Mouse (Mus musculus) heart, embryonic 16.5 days (tissue): ENCODE results near the gene Epb41l2. TPM values are rescaled to one million over a fixed set of nuclear protein-coding genes. Genes with fewer than 3 reads are reported as not detected.

Source experiments
- ATAC-seq: fragments of 200-750 bp; cut with Nextera tagmentation; replicated peaks from 2 replicates; pipeline ENCODE4 v1.8.0; 2017; ENCODE audit warnings: moderate number of reproducible peaks; ENCODE audit not compliant: insufficient read depth, low FRiP score; ENCODE audit errors: extremely low read depth
- H3K27ac ChIP-seq: fragments of 300-500 bp; sonication (generic); 2 replicates; pipeline ENCODE4 v1.5.1; 2014; ENCODE audit warnings: mild to moderate bottlenecking, low read length, control low read depth, moderate library complexity
- H3K27me3 ChIP-seq: fragments of 300-500 bp; sonication (generic); 2 replicates; pipeline ENCODE4 v1.6.1; 2014; ENCODE audit warnings: low read length, mixed read lengths; ENCODE audit not compliant: control insufficient read depth, insufficient read depth
- H3K36me3 ChIP-seq: fragments of 300-500 bp; sonication (generic); 2 replicates; pipeline ENCODE4 v1.6.1; 2014; ENCODE audit not compliant: control insufficient read depth, insufficient read depth
- H3K4me1 ChIP-seq: fragments of 300-500 bp; sonication (generic); 2 replicates; pipeline ENCODE4 v1.6.1; 2014; ENCODE audit warnings: low read length, mixed read lengths; ENCODE audit not compliant: control insufficient read depth, insufficient read depth
- H3K4me2 ChIP-seq: fragments of 300-500 bp; sonication (generic); 2 replicates; pipeline ENCODE4 v1.6.1; 2014; ENCODE audit warnings: low read depth, mild to moderate bottlenecking, control low read depth, low read length
- H3K4me3 ChIP-seq: fragments of 300-500 bp; sonication (generic); 2 replicates; pipeline ENCODE4 v1.5.1; 2014; ENCODE audit warnings: mild to moderate bottlenecking, control low read depth, low read length
- H3K9ac ChIP-seq: fragments of 300-500 bp; sonication (generic); 2 replicates; pipeline ENCODE4 v1.6.1; 2014; ENCODE audit warnings: low read length, control low read depth
- H3K9me3 ChIP-seq: fragments of 300-500 bp; sonication (generic); replicated peaks from 2 replicates; pipeline ENCODE4 v1.6.1; 2016; ENCODE audit warnings: low read length; ENCODE audit not compliant: control insufficient read depth
- WGBS: fragments of 180-500 bp; shearing (Covaris S2); extraction: QIAGEN DNeasy Blood & Tissue Kit; methylation state at CpG from one replicate; pipeline ENCODE4 v1.1.7; 2014; 5-methylcytosine and 5-hydroxymethylcytosine counted together
- polyA plus RNA-seq: library from polyadenylated mRNA; unstranded; fragments of >200 nt; fragmentation: Nextera tagmentation; extraction: Ambion mirVana; gene quantifications from 2 replicates; pipeline ENCODE4 v1.2.1, GENCODE M21; 2015

Gene Epb41l2
- polyA plus RNA-seq, 1 experiment from 2014 or later: 49.8 TPM

GRCm38 (mm10) chr10:25387268-25387667 is 27.7 kb downstream of the Epb41l2 start:
- WGBS: 33% methylated on average over 4 of the region's 4 CpGs
- ATAC-seq: no peak; the same call in 1 of the 2 replicates
- peaks cover 32% of the 10 kb centered on the region for H3K4me1 ChIP-seq

GRCm38 (mm10) chr10:25392786-25393185 is 33.2 kb downstream of the Epb41l2 start:
- Histone ChIP-seq H3K4me3 (no peak overlapping the region), H3K27me3 (no peaks in the 10 kb centered on the region), H3K4me1 (peaks cover 23% of the 10 kb centered on the region), H3K9me3 (no peaks in the 10 kb centered on the region), H3K36me3 (no peaks in the 10 kb centered on the region), H3K9ac (no peak overlapping the region), H3K27ac (no peak overlapping the region), H3K4me2 (no peak overlapping the region)
- 77% methylated on average over 7 of the region's 7 CpGs for WGBS
- no peak for ATAC-seq

More at GRCm38 (mm10) chr10:25387268-25387667, 27.7 kb downstream of the Epb41l2 start:
- no peak overlapping the region for H3K4me3 ChIP-seq
- H3K27ac ChIP-seq: 0 out of 2 replicates have a peak overlapping the region, but pooled peaks have one; percentile 11
- no peaks in the 10 kb centered on the region for H3K36me3 ChIP-seq
- H3K27me3 ChIP-seq: no peaks in the 10 kb centered on the region
- no peaks in the 10 kb centered on the region for H3K9me3 ChIP-seq
- no peak overlapping the region for H3K9ac ChIP-seq
- H3K4me2 ChIP-seq: 0 out of 2 replicates have a peak overlapping the region, but pooled peaks have one; percentile 4

- Histone ChIP-seq H3K4me2 (no peak overlapping the region), H3K9ac (no peak overlapping the region), H3K4me1 (peaks cover 30% of the 10 kb centered on the region), H3K36me3 (no peaks in the 10 kb centered on the region), H3K27ac (no peak overlapping the region), H3K9me3 (no peaks in the 10 kb centered on the region), H3K4me3 (no peak overlapping the region), H3K27me3 (no peaks in the 10 kb centered on the region)
- WGBS: 54% methylated on average over 1 of the region's 1 CpGs
- ATAC-seq: no peak
These were observed 34.1 kb downstream of the Epb41l2 start for GRCm38 (mm10) chr10:25393721-25394120.

- 68% methylated on average over 5 of the region's 5 CpGs for WGBS
- Histone ChIP-seq H3K4me1 (peaks cover 39% of the 10 kb centered on the region), H3K27ac (no peak overlapping the region), H3K36me3 (no peaks in the 10 kb centered on the region), H3K4me2 (no peak overlapping the region), H3K9me3 (no peaks in the 10 kb centered on the region), H3K9ac (no peak overlapping the region), H3K27me3 (no peaks in the 10 kb centered on the region), H3K4me3 (no peak overlapping the region)
- no peak for ATAC-seq
These were observed 35.8 kb downstream of the Epb41l2 start for GRCm38 (mm10) chr10:25395236-25395886.

GRCm38 (mm10) chr10:25396859-25397258 is 37.3 kb downstream of the Epb41l2 start:
- no peak overlapping the region for H3K27ac ChIP-seq
- peaks cover 48% of the 10 kb centered on the region for H3K4me1 ChIP-seq
- no peak overlapping the region for H3K9ac ChIP-seq
- no peaks in the 10 kb centered on the region for H3K27me3 ChIP-seq
- ATAC-seq: no peak
- H3K4me3 ChIP-seq: no peak overlapping the region
- H3K36me3 ChIP-seq: no peaks in the 10 kb centered on the region
- no peaks in the 10 kb centered on the region for H3K9me3 ChIP-seq
- 61% methylated on average over 3 of the region's 3 CpGs for WGBS
- H3K4me2 ChIP-seq: no peak overlapping the region

- no peaks in the 10 kb centered on the region for H3K9me3 ChIP-seq
- ATAC-seq: no peak
- H3K4me1 ChIP-seq: peaks cover 40% of the 10 kb centered on the region
- no peak overlapping the region for H3K4me3 ChIP-seq
- H3K27ac ChIP-seq: no peak overlapping the region
- 38% methylated on average over 14 of the region's 14 CpGs for WGBS
- no peaks in the 10 kb centered on the region for H3K27me3 ChIP-seq
- peak overlapping the region; percentile 26; the same call in 1 of the 2 replicates for H3K9ac ChIP-seq
- H3K36me3 ChIP-seq: no peaks in the 10 kb centered on the region
- peak overlapping the region; percentile 17; the same call in 1 of the 2 replicates for H3K4me2 ChIP-seq
These were observed 38.4 kb downstream of the Epb41l2 start for GRCm38 (mm10) chr10:25397767-25398690.

GRCm38 (mm10) chr10:25399016-25399415 is 39.4 kb downstream of the Epb41l2 start:
- Histone ChIP-seq H3K27ac (no peak overlapping the region), H3K4me1 (peaks cover 40% of the 10 kb centered on the region), H3K4me3 (no peak overlapping the region), H3K4me2 (no peak overlapping the region), H3K36me3 (no peaks in the 10 kb centered on the region), H3K27me3 (no peaks in the 10 kb centered on the region), H3K9ac (no peak overlapping the region), H3K9me3 (no peaks in the 10 kb centered on the region)
- WGBS: 89% methylated on average over 4 of the region's 4 CpGs
- no peak for ATAC-seq

- Histone ChIP-seq H3K9me3 (no peaks in the 10 kb centered on the region), H3K36me3 (no peaks in the 10 kb centered on the region), H3K4me2 (no peak overlapping the region), H3K4me3 (no peak overlapping the region), H3K4me1 (peaks cover 48% of the 10 kb centered on the region), H3K27me3 (no peaks in the 10 kb centered on the region), H3K9ac (no peak overlapping the region), H3K27ac (no peak overlapping the region)
- no peak for ATAC-seq
- WGBS: 44% methylated on average over 8 of the region's 8 CpGs
These were observed 40.5 kb downstream of the Epb41l2 start for GRCm38 (mm10) chr10:25400076-25400475.

- Histone ChIP-seq H3K36me3 (no peaks in the 10 kb centered on the region), H3K9me3 (no peaks in the 10 kb centered on the region), H3K4me2 (no peak overlapping the region), H3K27ac (no peak overlapping the region), H3K9ac (no peak overlapping the region), H3K4me1 (peaks cover 46% of the 10 kb centered on the region), H3K27me3 (no peaks in the 10 kb centered on the region), H3K4me3 (no peak overlapping the region)
- ATAC-seq: no peak
- 50% methylated on average over 9 of the region's 9 CpGs for WGBS
These were observed 41.0 kb downstream of the Epb41l2 start for GRCm38 (mm10) chr10:25400646-25401045.
